Mouse (Mus musculus): Measurements from ENCODE around the gene Krt75. TPM values are rescaled to one million over a fixed set of nuclear protein-coding genes. Genes with fewer than 3 reads are reported as not detected.

Gene Krt75
- polyA plus RNA-seq, 1 experiment from 2014 or later: not detected

DNA sequence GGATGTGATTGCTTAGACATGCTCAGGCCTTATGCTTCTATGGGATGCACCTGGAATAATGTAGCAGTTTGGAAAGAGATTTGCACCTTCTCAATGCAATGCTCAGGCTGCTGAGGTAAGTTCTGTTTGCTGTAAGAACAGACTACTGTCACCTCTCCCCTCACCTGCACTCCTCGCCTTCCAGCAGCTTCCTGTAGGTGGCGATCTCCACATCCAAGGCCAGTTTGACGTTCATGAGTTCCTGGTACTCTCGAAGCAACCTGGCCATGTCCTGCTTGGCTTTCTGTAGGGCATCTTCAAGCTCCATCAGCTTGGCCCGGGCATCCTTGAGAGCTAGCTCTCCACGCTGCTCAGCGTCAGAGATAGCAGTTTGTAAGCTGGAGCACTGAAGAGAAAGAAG lies 5.9 kb downstream of the Krt75 start:
- H3K4me1 ChIP-seq (ENCODE audit: insufficient read depth): no peaks in the 10 kb centered on the region
- no peaks in the 10 kb centered on the region for H3K9me3 ChIP-seq (ENCODE audit: low read depth, low read length)
- H3K9ac ChIP-seq: no peak overlapping the region
- 38% methylated on average over 7 of the region's 7 CpGs for WGBS
- DNase-seq (no peak), ATAC-seq (ENCODE audit: insufficient read depth) (no peak)
- H3K36me3 ChIP-seq (ENCODE audit: insufficient read depth): no peaks in the 10 kb centered on the region
- no peak overlapping the region for H3K4me3 ChIP-seq (ENCODE audit: low read depth, low read length)
- H3K4me2 ChIP-seq: no peak overlapping the region
- H3K27me3 ChIP-seq (ENCODE audit: insufficient read depth, low read length): no peaks in the 10 kb centered on the region
- TF ChIP-seq CTCF (IDR thresholded peaks at IDR 0.05; ENCODE audit: low read depth): peak; percentile 49
- H3K27ac ChIP-seq (ENCODE audit: low read depth): no peak overlapping the region

DNA sequence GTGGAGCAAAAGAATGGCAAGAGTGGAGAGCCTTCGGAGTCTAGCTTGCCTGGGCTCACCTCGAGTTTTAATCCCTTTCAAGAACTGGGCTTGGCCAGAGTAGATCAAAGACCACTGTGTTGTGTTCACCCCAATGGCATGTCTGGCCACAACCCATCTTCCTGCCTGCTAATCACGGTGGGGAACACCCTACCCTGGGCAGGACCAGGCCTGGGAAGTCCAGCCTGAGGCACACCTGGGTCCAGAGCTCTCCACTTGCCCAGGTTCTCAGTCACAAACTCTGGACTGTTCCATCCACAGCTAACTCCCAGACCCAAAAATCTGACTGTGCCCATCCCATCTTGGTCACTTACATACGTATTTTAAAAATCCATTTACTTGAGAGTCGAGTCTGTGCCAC lies 10.9 kb downstream of the Krt75 start, which contains the start of gene Krt90:
TSS of gene Krt90 (minus strand) at position 101 of the 400 bp plus-strand sequence.
- Histone ChIP-seq H3K36me3 (ENCODE audit: insufficient read depth) (no peaks in the 10 kb centered on the region), H3K27me3 (ENCODE audit: insufficient read depth, low read length) (no peaks in the 10 kb centered on the region), H3K9me3 (ENCODE audit: low read depth, low read length) (no peaks in the 10 kb centered on the region), H3K4me1 (ENCODE audit: insufficient read depth) (no peaks in the 10 kb centered on the region), H3K4me3 (ENCODE audit: low read depth, low read length) (no peak within 1 kb of the TSS), H3K4me2 (no peak within 1 kb of the TSS), H3K27ac (ENCODE audit: low read depth) (no peak within 1 kb of the TSS), H3K9ac (no peak within 1 kb of the TSS)
- TF ChIP-seq CTCF (IDR thresholded peaks at IDR 0.05; ENCODE audit: low read depth): no peak
- DNase-seq (no peak), ATAC-seq (ENCODE audit: insufficient read depth) (no peak)
- WGBS: 68% methylated on average over 5 of the region's 5 CpGs

DNA sequence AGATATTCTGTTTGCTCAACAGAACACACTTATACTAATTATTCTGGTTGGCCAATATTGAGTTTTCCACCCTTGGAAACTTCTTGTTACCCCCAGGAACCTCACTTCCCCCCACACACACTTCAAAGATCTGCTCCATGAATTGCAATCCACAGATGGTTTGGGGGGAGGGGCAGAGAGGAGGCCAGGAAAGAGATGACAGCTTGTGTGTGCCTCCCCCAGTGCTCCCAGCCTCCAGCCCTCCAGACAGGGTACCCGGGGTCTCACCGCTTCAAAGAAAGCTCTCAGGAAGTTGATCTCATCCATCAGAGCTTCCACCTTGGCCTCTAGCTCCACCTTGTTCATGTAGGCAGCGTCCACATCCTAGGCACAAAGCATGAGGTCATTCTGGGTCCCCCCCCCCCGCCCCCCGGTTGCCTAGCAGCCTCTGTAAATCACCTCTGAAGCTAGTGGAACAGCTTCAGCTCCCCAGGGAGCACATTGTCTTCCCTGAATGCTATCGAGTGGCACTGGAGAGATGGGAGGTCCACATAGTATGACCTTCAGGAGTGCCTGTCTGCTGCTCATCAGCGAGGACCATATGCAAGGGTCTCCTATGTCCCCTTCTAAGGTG lies 15.6 kb downstream of the Krt75 start:
- no peaks in the 10 kb centered on the region for H3K9me3 ChIP-seq (ENCODE audit: low read depth, low read length)
- no peak for DNase-seq
- 6% methylated on average over 7 of the region's 7 CpGs for WGBS

DNA sequence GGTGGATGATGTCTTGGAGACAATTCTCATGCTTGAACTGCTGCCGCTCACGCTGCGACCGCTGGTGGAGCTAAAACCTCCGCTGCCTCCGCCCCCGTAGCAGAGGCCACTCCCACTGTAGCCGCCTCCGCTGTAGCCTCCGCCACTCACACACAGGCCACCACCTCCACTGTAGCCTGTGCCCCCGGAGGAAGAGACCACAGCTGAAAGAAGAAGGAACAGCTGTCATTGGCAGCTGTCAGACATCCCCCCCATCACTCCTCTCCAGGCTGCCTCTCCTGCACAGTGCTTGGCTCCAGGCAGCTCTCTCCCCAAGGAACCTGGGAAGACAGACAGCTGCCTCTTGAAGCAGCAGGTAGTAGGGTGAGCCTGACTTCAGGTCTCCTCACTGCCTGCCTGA lies 20.5 kb downstream of the Krt75 start:
- DNase-seq (peak; percentile 75), ATAC-seq (ENCODE audit: insufficient read depth) (peak; percentile 91)
- peak overlapping the region; percentile 34; the same call in 1 of the 2 replicates for H3K4me2 ChIP-seq
- 0 out of 2 replicates have a peak, but pooled peaks cover 4% of the 10 kb centered on the region for H3K4me1 ChIP-seq (ENCODE audit: insufficient read depth)
- no peaks in the 10 kb centered on the region for H3K9me3 ChIP-seq (ENCODE audit: low read depth, low read length)
- no peak overlapping the region for H3K4me3 ChIP-seq (ENCODE audit: low read depth, low read length)
- no peaks in the 10 kb centered on the region for H3K27me3 ChIP-seq (ENCODE audit: insufficient read depth, low read length)
- 0% methylated on average over 11 of the region's 11 CpGs for WGBS
- no peak overlapping the region for H3K27ac ChIP-seq (ENCODE audit: low read depth)
- no peak overlapping the region for H3K9ac ChIP-seq
- H3K36me3 ChIP-seq (ENCODE audit: insufficient read depth): no peaks in the 10 kb centered on the region
- no peak for TF ChIP-seq CTCF (IDR thresholded peaks at IDR 0.05; ENCODE audit: low read depth)

More for the DNA sequence above, 15.6 kb downstream of the Krt75 start:
- no peaks in the 10 kb centered on the region for H3K4me1 ChIP-seq (ENCODE audit: insufficient read depth)
- H3K27ac ChIP-seq (ENCODE audit: low read depth): no peak overlapping the region
- no peaks in the 10 kb centered on the region for H3K36me3 ChIP-seq (ENCODE audit: insufficient read depth)
- no peak for TF ChIP-seq CTCF (IDR thresholded peaks at IDR 0.05; ENCODE audit: low read depth)
- no peaks in the 10 kb centered on the region for H3K27me3 ChIP-seq (ENCODE audit: insufficient read depth, low read length)
- no peak overlapping the region for H3K9ac ChIP-seq
- no peak overlapping the region for H3K4me3 ChIP-seq (ENCODE audit: low read depth, low read length)
- H3K4me2 ChIP-seq: no peak overlapping the region
- no peak for ATAC-seq (ENCODE audit: insufficient read depth)

DNA sequence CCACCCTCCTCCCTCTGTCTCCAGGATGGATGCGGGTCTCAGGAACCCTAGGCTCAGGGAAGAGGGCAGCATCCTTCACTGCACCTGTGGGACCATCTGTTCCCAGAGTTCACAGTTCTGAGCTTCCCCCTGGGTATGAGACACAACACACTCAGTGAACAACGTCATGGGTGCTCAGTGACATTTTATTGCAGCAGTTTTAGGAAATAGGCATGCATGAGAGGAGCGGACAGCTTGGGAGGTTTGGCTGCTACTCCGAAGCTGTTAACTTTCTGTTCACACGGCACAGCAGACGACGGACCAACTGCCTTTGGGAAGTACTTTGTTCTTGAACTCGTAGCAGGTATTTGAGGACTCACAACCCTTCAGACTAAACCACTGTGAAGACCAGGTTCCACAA lies 21.5 kb downstream of the Krt75 start:
- DNase-seq (no peak), ATAC-seq (ENCODE audit: insufficient read depth) (no peak)
- Histone ChIP-seq H3K36me3 (ENCODE audit: insufficient read depth) (no peaks in the 10 kb centered on the region), H3K27ac (ENCODE audit: low read depth) (no peak overlapping the region), H3K9ac (no peak overlapping the region), H3K4me3 (ENCODE audit: low read depth, low read length) (no peak overlapping the region), H3K4me1 (ENCODE audit: insufficient read depth) (0 out of 2 replicates have a peak, but pooled peaks cover 4% of the 10 kb centered on the region), H3K27me3 (ENCODE audit: insufficient read depth, low read length) (no peaks in the 10 kb centered on the region), H3K4me2 (no peak overlapping the region), H3K9me3 (ENCODE audit: low read depth, low read length) (no peaks in the 10 kb centered on the region)
- TF ChIP-seq CTCF (IDR thresholded peaks at IDR 0.05; ENCODE audit: low read depth): no peak
- 83% methylated on average over 8 of the region's 8 CpGs for WGBS

DNA sequence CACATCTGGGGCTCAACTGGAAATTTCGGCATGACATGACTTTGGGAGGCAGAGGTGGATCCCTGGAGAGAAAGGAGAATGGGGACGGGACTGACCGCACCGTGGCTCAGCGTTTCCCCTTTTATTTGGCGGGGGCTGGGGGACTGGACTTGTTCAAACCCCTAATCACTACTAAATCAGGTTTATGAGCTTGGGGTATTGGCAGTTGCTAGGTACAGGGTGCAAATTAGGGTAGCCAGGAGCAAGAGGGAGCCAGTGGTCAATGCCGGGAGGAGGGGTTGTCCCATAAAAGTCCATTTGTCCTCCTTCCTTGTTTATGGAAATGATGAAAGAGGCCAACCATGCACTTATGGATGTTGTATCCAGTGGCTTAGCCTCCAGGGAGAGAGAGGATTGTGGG lies 23.1 kb downstream of the Krt75 start, which contains the start of gene Krt82:
TSS of gene Krt82 (minus strand) at position 101 of the 400 bp plus-strand sequence.
- DNase-seq (no peak), ATAC-seq (ENCODE audit: insufficient read depth) (no peak)
- TF ChIP-seq CTCF (IDR thresholded peaks at IDR 0.05; ENCODE audit: low read depth): no peak
- Histone ChIP-seq H3K4me1 (ENCODE audit: insufficient read depth) (0 out of 2 replicates have a peak, but pooled peaks cover 4% of the 10 kb centered on the region), H3K9me3 (ENCODE audit: low read depth, low read length) (no peaks in the 10 kb centered on the region), H3K4me3 (ENCODE audit: low read depth, low read length) (no peak within 1 kb of the TSS), H3K4me2 (no peak within 1 kb of the TSS), H3K36me3 (ENCODE audit: insufficient read depth) (no peaks in the 10 kb centered on the region), H3K27ac (ENCODE audit: low read depth) (no peak within 1 kb of the TSS), H3K27me3 (ENCODE audit: insufficient read depth, low read length) (no peaks in the 10 kb centered on the region), H3K9ac (no peak within 1 kb of the TSS)
- 87% methylated on average over 7 of the region's 7 CpGs for whole genome bisulfite sequencing

DNA sequence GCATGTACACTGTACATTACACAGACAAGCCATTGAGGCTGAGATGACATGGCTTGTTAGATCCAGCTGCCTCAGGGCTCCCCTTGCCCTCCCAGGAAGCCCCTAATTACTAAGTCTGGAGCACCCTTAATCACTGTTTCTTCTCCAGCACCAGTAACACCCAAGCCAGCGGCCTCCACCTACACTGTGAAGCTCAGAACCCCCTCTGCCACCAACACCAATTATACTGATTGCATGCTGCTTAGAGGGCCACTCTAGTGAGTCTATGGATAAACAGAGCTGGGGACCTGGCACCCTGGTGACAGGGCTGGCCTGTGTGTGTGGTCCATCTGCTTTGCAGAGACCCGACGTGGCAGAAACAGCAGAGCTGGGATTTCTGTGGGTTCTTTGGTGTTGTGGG lies 29.2 kb downstream of the Krt75 start:
- 58% methylated on average over 3 of the region's 3 CpGs for WGBS
- no peaks in the 10 kb centered on the region for H3K9me3 ChIP-seq (ENCODE audit: low read depth, low read length)
- no peak overlapping the region for H3K9ac ChIP-seq
- no peaks in the 10 kb centered on the region for H3K4me1 ChIP-seq (ENCODE audit: insufficient read depth)
- H3K4me2 ChIP-seq: no peak overlapping the region
- no peaks in the 10 kb centered on the region for H3K27me3 ChIP-seq (ENCODE audit: insufficient read depth, low read length)
- ATAC-seq (ENCODE audit: insufficient read depth) (no peak), DNase-seq (no peak)
- H3K27ac ChIP-seq (ENCODE audit: low read depth): no peak overlapping the region
- TF ChIP-seq CTCF (IDR thresholded peaks at IDR 0.05; ENCODE audit: low read depth): no peak
- H3K4me3 ChIP-seq (ENCODE audit: low read depth, low read length): no peak overlapping the region
- no peaks in the 10 kb centered on the region for H3K36me3 ChIP-seq (ENCODE audit: insufficient read depth)
